Mouse (Mus musculus): ENCODE results near the gene Cd7.

The Cd7 gene

GRCm38 (mm10) chr11:120991791-120992190, 47.4 kb downstream of the Cd7 start:
- DNase-seq (ENCODE audit: low read depth, low spot score): no peak

GRCm38 (mm10) chr11:120990951-120991526, 48.2 kb downstream of the Cd7 start, which contains the start of gene Csnk1d:
Gene Csnk1d (minus strand): TSS chr11:120991330.
- DNase-seq (ENCODE audit: low read depth, low spot score): peak; percentile 95

- peak; percentile 57 for DNase-seq (ENCODE audit: low read depth, low spot score)
These were observed 49.0 kb downstream of the Cd7 start for GRCm38 (mm10) chr11:120990126-120990781.

GRCm38 (mm10) chr11:120989523-120989922, 49.7 kb downstream of the Cd7 start:
- no peak for DNase-seq (ENCODE audit: low read depth, low spot score)

- no peak for DNase-seq (ENCODE audit: low read depth, low spot score)
These were observed 50.8 kb downstream of the Cd7 start for GRCm38 (mm10) chr11:120988410-120988809.

GRCm38 (mm10) chr11:120987608-120988007, 51.6 kb downstream of the Cd7 start:
- DNase-seq (ENCODE audit: low read depth, low spot score): no peak

All from mesoderm, embryonic 11.5 days (tissue).